Mouse (Mus musculus) embryonic facial prominence, embryonic 11.5 days (tissue): Measurements from ENCODE around the gene Insc. TPM values are rescaled to one million over a fixed set of nuclear protein-coding genes. Genes with fewer than 3 reads are reported as not detected.

ENCODE experiments used
- ATAC-seq: fragments of 200-750 bp; cut with Nextera tagmentation; replicated peaks from 2 replicates; pipeline ENCODE4 v1.8.0; 2017; ENCODE audit warnings: low read depth; ENCODE audit not compliant: insufficient number of reproducible peaks, low FRiP score, low TSS enrichment
- DNase-seq: peaks from one replicate; pipeline ENCODE4 v3.0.0-alpha.2; 2015; ENCODE audit warnings: low spot score
- H3K27ac ChIP-seq: fragments of 300-500 bp; sonication (generic); replicated peaks from 2 replicates; pipeline ENCODE4 v1.5.1; 2014; ENCODE audit warnings: mild to moderate bottlenecking, low read depth, low read length, control low read depth
- H3K27me3 ChIP-seq: fragments of 300-500 bp; sonication (generic); 2 replicates; pipeline ENCODE4 v1.6.1; 2014; ENCODE audit warnings: mild to moderate bottlenecking, low read length, moderate library complexity, mixed read lengths; ENCODE audit not compliant: control insufficient read depth, insufficient read depth
- H3K36me3 ChIP-seq: fragments of 300-500 bp; sonication (generic); replicated peaks from 2 replicates; pipeline ENCODE4 v1.6.1; 2014; ENCODE audit warnings: low read depth, mild to moderate bottlenecking, low read length, moderate library complexity, mixed read lengths; ENCODE audit not compliant: control insufficient read depth, insufficient read depth
- H3K4me1 ChIP-seq: fragments of 300-500 bp; sonication (generic); 2 replicates; pipeline ENCODE4 v1.6.1; 2014; ENCODE audit warnings: low read length, mixed read lengths; ENCODE audit not compliant: control insufficient read depth, insufficient read depth
- H3K4me2 ChIP-seq: fragments of 300-500 bp; sonication (generic); 2 replicates; pipeline ENCODE4 v1.6.1; 2014; ENCODE audit warnings: low read depth, mild to moderate bottlenecking, control low read depth, low read length, moderate library complexity
- H3K4me3 ChIP-seq: fragments of 300-500 bp; sonication (generic); 2 replicates; pipeline ENCODE4 v1.5.1; 2014; ENCODE audit warnings: low read depth, low read length, control low read depth
- H3K9ac ChIP-seq: fragments of 300-500 bp; sonication (generic); replicated peaks from 2 replicates; pipeline ENCODE4 v1.6.1; 2014; ENCODE audit warnings: mild to moderate bottlenecking, control low read depth, low read length
- H3K9me3 ChIP-seq: fragments of 300-500 bp; sonication (generic); replicated peaks from 2 replicates; pipeline ENCODE4 v1.6.1; 2016; ENCODE audit warnings: mild to moderate bottlenecking, low read length, inconsistent platforms, mixed read lengths; ENCODE audit not compliant: control insufficient read depth
- WGBS: fragments of 180-500 bp; shearing (Covaris S2); extraction: QIAGEN DNeasy Blood & Tissue Kit; methylation state at CpG from one replicate; pipeline ENCODE4 v1.1.7; 2014; 5-methylcytosine and 5-hydroxymethylcytosine counted together
- polyA plus RNA-seq: library from polyadenylated mRNA; unstranded; fragments of >200 nt; fragmentation: Nextera tagmentation; extraction: Ambion mirVana; gene quantifications from 2 replicates; pipeline ENCODE4 v1.2.1, GENCODE M21; 2014

Insc gene
- polyA plus RNA-seq, 1 experiment from 2014 or later = 5.6 TPM

GRCm38 (mm10) chr7:114873315-114874012 lies 130.0 kb downstream of the Insc start:
- no peaks in the 10 kb centered on the region for H3K4me1 ChIP-seq
- H3K27ac ChIP-seq = no peak overlapping the region
- H3K36me3 ChIP-seq = no peaks in the 10 kb centered on the region
- no peaks in the 10 kb centered on the region for H3K27me3 ChIP-seq
- WGBS = 33% methylated on average over 3 of the region's 3 CpGs
- H3K4me2 ChIP-seq = no peak overlapping the region
- no peak overlapping the region for H3K4me3 ChIP-seq
- ATAC-seq = peak; percentile 62; the same call in 1 of the 2 replicates
- H3K9ac ChIP-seq = no peak overlapping the region
- H3K9me3 ChIP-seq = no peaks in the 10 kb centered on the region
- peak; percentile 42 for DNase-seq

GRCm38 (mm10) chr7:114874032-114874441 lies 130.5 kb downstream of the Insc start:
- no peaks in the 10 kb centered on the region for H3K36me3 ChIP-seq
- H3K4me1 ChIP-seq = no peaks in the 10 kb centered on the region
- no peaks in the 10 kb centered on the region for H3K9me3 ChIP-seq
- no peaks in the 10 kb centered on the region for H3K27me3 ChIP-seq
- H3K27ac ChIP-seq = no peak overlapping the region
- WGBS = 37% methylated on average over 6 of the region's 6 CpGs
- no peak overlapping the region for H3K4me2 ChIP-seq
- no peak overlapping the region for H3K4me3 ChIP-seq
- H3K9ac ChIP-seq = no peak overlapping the region
- DNase-seq (peak; percentile 31), ATAC-seq (no peak)

DNA sequence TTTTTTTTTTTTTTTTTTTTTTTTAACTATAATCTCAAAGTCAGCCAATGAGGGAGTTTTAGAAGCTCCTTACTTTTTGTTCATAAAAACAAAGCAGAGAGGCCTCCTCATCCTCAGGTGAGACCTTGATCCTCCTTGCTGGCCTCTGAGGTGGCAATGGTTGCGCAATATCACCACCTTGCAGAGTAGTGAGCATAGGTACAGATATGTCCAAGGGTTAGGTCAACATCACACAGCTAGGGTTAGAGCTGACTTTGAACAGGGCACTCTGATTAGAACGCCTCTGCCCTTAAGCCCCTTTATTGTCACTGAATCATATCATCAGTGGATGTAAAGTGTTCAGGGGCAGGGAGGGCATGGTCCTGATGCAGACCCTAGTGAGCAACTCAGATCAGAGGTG lies 131.1 kb downstream of the Insc start:
- ATAC-seq (no peak), DNase-seq (no peak)
- no peak overlapping the region for H3K4me3 ChIP-seq
- H3K9ac ChIP-seq = no peak overlapping the region
- WGBS = 82% methylated on average over 2 of the region's 2 CpGs
- H3K9me3 ChIP-seq = no peaks in the 10 kb centered on the region
- H3K36me3 ChIP-seq = no peaks in the 10 kb centered on the region
- H3K27ac ChIP-seq = no peak overlapping the region
- no peaks in the 10 kb centered on the region for H3K27me3 ChIP-seq
- H3K4me1 ChIP-seq = no peaks in the 10 kb centered on the region
- H3K4me2 ChIP-seq = no peak overlapping the region

GRCm38 (mm10) chr7:114883602-114884001 lies 140.1 kb downstream of the Insc start:
- ATAC-seq = no peak
- no peaks in the 10 kb centered on the region for H3K27me3 ChIP-seq
- no peaks in the 10 kb centered on the region for H3K36me3 ChIP-seq

DNA sequence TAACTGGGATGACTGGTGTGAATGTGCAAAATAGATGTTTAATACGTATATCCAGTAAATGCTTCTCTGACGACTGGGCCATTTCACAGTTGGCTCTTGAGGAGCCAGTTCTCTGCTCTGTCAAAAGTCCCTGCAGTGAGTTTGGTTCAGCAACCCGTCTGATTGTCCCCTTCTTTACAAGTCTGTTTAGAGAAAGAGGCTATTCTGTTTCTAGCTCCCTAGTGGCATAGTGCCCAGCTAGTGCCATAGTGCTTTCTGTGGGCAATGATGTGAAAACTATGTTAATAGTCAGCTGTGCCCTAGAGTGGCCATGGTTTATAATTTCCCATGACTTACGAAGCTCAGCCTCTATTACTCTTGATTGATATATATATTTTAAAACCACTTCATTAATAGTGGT lies 143.4 kb downstream of the Insc start:
- Histone ChIP-seq H3K9me3 (no peaks in the 10 kb centered on the region), H3K9ac (no peak overlapping the region), H3K27ac (no peak overlapping the region), H3K27me3 (no peaks in the 10 kb centered on the region), H3K36me3 (no peaks in the 10 kb centered on the region), H3K4me1 (no peaks in the 10 kb centered on the region), H3K4me3 (no peak overlapping the region), H3K4me2 (no peak overlapping the region)
- ATAC-seq = no peak
- DNase-seq = no peak
- WGBS = 78% methylated on average over 4 of the region's 4 CpGs

More at GRCm38 (mm10) chr7:114883602-114884001, 140.1 kb downstream of the Insc start:
- no peak overlapping the region for H3K27ac ChIP-seq
- H3K4me2 ChIP-seq = no peak overlapping the region
- no peak overlapping the region for H3K9ac ChIP-seq
- no peaks in the 10 kb centered on the region for H3K4me1 ChIP-seq
- WGBS = 64% methylated on average over 2 of the region's 2 CpGs
- no peak for DNase-seq
- H3K4me3 ChIP-seq = no peak overlapping the region
- H3K9me3 ChIP-seq = no peaks in the 10 kb centered on the region

DNA sequence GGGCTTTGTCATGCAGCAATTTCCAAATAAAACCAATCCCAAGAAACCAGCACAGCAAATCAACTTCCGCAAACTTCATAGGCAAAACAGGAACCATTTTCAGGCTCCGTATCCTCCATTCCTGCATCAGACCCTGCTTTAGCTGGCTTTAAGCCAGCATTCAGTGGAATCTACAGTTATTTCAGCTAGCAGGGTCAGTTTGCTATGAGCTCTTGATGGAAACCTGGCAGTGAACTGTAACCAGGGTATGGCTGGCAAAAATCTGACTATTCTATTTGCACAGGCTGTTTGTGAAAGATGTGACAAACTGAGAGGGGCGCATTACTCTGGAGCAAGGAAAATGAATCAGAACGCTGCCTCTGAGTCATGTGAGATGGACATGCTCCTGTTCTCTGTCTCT lies 146.7 kb downstream of the Insc start:
- Histone ChIP-seq H3K4me3 (no peak overlapping the region), H3K4me2 (no peak overlapping the region), H3K27ac (no peak overlapping the region), H3K9ac (no peak overlapping the region), H3K36me3 (no peaks in the 10 kb centered on the region), H3K27me3 (no peaks in the 10 kb centered on the region), H3K9me3 (no peaks in the 10 kb centered on the region), H3K4me1 (no peaks in the 10 kb centered on the region)
- DNase-seq (no peak), ATAC-seq (no peak)
- 89% methylated on average over 4 of the region's 4 CpGs for WGBS

- DNase-seq (no peak), ATAC-seq (no peak)
- Histone ChIP-seq H3K4me1 (no peaks in the 10 kb centered on the region), H3K4me2 (no peak overlapping the region), H3K9ac (no peak overlapping the region), H3K27me3 (no peaks in the 10 kb centered on the region; the same call in 1 of the 2 replicates), H3K4me3 (no peak overlapping the region), H3K27ac (no peak overlapping the region), H3K36me3 (no peaks in the 10 kb centered on the region), H3K9me3 (no peaks in the 10 kb centered on the region)
These were observed 149.2 kb downstream of the Insc start for GRCm38 (mm10) chr7:114892618-114893257.

DNA sequence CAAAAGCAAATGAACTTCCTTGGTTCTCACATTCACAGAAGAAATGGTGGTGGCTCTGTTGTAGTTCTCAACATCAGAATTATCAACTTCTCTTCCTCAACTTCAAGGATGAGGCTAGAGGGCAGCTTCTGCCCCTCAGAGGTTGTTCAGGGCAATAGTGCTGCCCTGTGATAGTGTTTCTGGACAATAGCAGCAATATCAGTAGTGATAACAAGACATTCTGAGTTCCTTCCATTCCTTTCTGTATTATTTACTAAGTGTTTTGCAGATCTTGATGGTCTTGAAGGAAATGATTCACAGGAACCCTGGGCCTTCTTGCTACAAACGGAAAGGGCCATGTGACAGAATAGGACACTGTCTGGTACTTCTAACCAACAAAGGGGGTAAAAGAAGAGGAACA lies 150.4 kb downstream of the Insc start:
- WGBS = 91% methylated on average over 1 of the region's 1 CpGs
- no peaks in the 10 kb centered on the region for H3K4me1 ChIP-seq
- no peaks in the 10 kb centered on the region for H3K9me3 ChIP-seq
- H3K4me3 ChIP-seq = no peak overlapping the region
- ATAC-seq = no peak
- no peak overlapping the region for H3K9ac ChIP-seq
- no peak for DNase-seq
- no peak overlapping the region for H3K27ac ChIP-seq
- H3K27me3 ChIP-seq = no peaks in the 10 kb centered on the region; the same call in 1 of the 2 replicates
- no peaks in the 10 kb centered on the region for H3K36me3 ChIP-seq
- H3K4me2 ChIP-seq = no peak overlapping the region
